Mouse (Mus musculus) bone marrow, adult 2 months (tissue): ENCODE measurements at regions not wholly inside any gene's neighbourhood (a gene's known extent, or its start where the extent isn't known, plus 50 kb on each side); places are given as distances from the start of the nearest gene placed in this dataset.

Experiments used
- H3K27ac ChIP-seq: fragments of 200-500 bp; 2 replicates; pipeline ENCODE4 v1.5.1; 2012; ENCODE audit warnings: low read depth, mild to moderate bottlenecking, control low read depth, inconsistent platforms, low read length; ENCODE audit not compliant: control insufficient read depth, poor library complexity, insufficient read depth
- H3K4me1 ChIP-seq: fragments of 200-500 bp; 2 replicates; pipeline ENCODE4 v1.6.1; 2011; ENCODE audit warnings: low read length; ENCODE audit not compliant: control insufficient read depth, insufficient read depth
- H3K4me3 ChIP-seq: fragments of 200-500 bp; replicated peaks from 2 replicates; pipeline ENCODE3; 2011; ENCODE audit warnings: mild to moderate bottlenecking, low read depth, low read length, control low read depth; ENCODE audit not compliant: control insufficient read depth
- CTCF ChIP-seq: fragments of 200-500 bp; IDR thresholded peaks from 2 replicates; pipeline ENCODE4 v1.5.1; 2011; ENCODE audit warnings: low read length, control low read depth; ENCODE audit not compliant: control insufficient read depth, insufficient read depth
- POLR2A ChIP-seq: fragments of 200-500 bp; IDR thresholded peaks from 2 replicates; pipeline ENCODE4 v1.6.1; 2011; ENCODE audit warnings: low read depth, mild to moderate bottlenecking, control low read depth, low read length, borderline replicate concordance; ENCODE audit not compliant: control insufficient read depth
- WGBS: fragments of 180-500 bp; shearing (Covaris S2); methylation state at CpG from one replicate; pipeline ENCODE4 v1.1.7; 2018; 5-methylcytosine and 5-hydroxymethylcytosine counted together

DNA sequence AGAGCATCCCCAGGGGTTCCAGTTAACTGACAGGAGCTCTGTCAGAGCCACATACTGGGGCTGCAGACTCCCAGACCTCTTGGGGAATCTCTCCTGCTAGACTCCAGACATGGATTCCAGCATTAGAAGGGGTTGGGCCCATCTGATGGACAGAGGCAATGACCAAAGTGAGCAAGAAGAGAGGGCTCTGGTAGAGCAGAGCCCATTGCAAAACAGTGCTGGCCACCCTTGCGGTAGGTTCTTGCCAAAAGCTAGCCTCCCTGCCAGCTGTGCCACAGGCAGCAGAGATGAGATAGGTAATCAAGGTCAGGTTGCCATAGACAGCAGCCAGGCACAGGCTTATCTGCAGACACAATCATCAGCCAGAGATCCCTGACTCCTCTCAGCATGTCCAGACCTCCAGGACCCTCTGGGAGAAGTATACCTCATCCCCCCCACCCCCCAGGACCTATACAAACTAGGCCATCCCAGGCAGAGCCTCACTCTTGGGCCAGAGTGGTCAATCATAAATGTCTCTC, 151.1 kb upstream of the Cdh4 start:
- 77% methylated on average over 1 of the region's 1 CpGs for WGBS
- Histone ChIP-seq H3K27ac (no peak overlapping the region), H3K4me1 (no peaks in the 10 kb centered on the region), H3K4me3 (no peak overlapping the region)
- TF ChIP-seq CTCF (no peak), POLR2A (no peak)

DNA sequence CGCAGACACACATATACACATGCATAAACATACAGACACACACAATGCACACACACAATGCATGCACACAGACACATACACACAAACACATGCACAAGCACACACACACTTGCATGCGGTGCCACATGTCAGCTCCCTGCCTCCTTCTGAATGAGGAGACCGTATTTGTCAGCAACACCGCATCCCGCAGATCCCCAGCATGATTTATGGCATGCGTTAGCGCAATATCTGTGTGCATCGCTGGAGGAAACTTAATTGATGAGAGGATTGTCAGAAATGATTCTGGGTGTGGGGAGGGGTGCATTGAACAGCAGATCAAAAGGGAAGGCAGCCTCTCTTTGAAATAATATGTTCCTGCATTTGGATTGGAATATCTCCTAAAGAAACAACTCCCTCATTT, 150.3 kb upstream of the Cdh4 start:
- H3K27ac ChIP-seq: no peak overlapping the region
- TF ChIP-seq CTCF (no peak), POLR2A (no peak)
- WGBS: 93% methylated on average over 8 of the region's 8 CpGs
- no peaks in the 10 kb centered on the region for H3K4me1 ChIP-seq
- no peak overlapping the region for H3K4me3 ChIP-seq

DNA sequence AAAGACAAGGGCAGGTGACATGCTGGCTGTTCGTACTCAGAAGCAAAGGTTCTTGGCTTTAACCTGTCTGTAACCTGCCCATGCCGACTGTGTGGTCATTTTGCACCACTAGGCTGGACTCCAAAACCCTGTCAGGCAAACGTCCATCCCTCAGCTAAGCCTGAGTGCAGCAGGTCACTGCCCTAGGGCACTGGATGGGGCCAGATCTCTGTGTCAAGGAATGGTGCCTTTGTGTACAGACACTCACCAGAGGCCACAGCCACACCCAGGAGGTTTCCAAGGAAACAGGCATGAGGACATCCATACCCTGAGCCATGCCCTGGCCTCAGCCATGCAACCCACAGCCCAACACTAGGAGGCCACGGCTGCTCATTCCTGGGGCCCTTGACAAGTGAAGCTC, 149.7 kb upstream of the Cdh4 start:
- Histone ChIP-seq H3K4me1 (no peaks in the 10 kb centered on the region), H3K4me3 (no peak overlapping the region), H3K27ac (no peak overlapping the region)
- no peak for TF ChIP-seq POLR2A
- TF ChIP-seq CTCF: no peak
- 64% methylated on average over 4 of the region's 4 CpGs for WGBS

DNA sequence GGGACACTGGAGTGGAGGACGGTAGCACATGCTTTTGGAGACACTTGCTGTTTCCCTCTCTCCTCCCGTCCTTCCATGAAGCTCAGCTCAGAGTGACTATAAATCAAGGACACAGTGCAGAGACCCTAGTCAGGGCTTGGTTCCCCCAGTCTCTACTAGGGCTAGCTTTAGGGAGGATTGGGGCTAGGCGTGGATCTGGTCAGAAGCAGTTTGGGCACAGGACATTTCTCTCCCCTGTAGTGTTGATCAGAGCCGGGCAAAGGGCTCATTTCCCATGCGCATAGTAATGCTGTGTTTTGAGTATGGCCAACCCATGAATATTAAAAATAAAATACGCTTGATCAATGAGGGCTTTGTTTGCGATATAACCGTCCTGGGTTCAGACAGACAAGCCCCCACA, 149.1 kb upstream of the Cdh4 start:
- no peak overlapping the region for H3K27ac ChIP-seq
- H3K4me3 ChIP-seq: no peak overlapping the region
- TF ChIP-seq POLR2A: no peak
- no peak for TF ChIP-seq CTCF
- no peaks in the 10 kb centered on the region for H3K4me1 ChIP-seq
- 68% methylated on average over 8 of the region's 8 CpGs for WGBS

DNA sequence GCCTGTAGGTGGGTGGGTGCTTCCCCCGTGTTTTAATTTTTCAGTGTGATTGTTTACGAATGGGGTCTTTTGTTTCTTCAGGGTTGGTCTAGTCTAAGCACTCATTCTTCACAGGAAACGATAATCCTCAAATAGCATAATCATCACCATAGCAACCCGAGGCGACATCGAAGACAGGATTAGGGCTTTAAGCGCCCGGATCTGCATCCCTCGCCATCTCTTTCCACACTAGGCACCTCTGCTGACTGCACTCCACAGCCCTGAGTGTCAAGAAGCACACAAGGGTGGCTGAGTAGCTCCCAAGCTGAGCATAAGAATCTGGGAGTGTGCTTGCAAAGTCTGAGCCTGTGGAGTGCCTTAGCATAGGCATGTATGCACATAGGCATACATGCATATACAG, 145.2 kb upstream of the Cdh4 start:
- Histone ChIP-seq H3K4me1 (no peaks in the 10 kb centered on the region), H3K27ac (no peak overlapping the region), H3K4me3 (no peak overlapping the region)
- 84% methylated on average over 9 of the region's 9 CpGs for WGBS
- TF ChIP-seq POLR2A: no peak
- TF ChIP-seq CTCF: no peak

DNA sequence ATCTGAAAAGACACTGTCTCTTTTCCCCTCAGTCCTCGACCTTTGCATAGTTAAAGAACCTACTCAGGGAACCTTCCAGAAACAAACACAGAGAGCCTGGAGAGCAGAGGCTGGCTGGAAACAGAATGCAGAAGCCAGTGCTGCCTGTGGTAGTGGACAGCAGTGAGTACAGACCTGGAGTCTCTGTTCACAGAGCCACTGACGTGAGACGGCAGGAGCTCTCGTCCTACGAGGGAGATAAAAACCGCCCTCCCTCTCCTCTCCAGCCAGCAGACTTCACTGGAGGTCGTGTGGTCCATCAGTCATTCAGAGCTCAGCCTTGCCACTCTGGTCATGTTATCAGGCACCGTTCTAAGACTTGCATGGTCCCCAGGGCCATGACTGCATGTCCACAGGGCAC, 138.5 kb upstream of the Cdh4 start:
- H3K27ac ChIP-seq: no peak overlapping the region
- no peak overlapping the region for H3K4me3 ChIP-seq
- no peaks in the 10 kb centered on the region for H3K4me1 ChIP-seq
- TF ChIP-seq CTCF: no peak
- TF ChIP-seq POLR2A: no peak
- WGBS: 60% methylated on average over 8 of the region's 8 CpGs

DNA sequence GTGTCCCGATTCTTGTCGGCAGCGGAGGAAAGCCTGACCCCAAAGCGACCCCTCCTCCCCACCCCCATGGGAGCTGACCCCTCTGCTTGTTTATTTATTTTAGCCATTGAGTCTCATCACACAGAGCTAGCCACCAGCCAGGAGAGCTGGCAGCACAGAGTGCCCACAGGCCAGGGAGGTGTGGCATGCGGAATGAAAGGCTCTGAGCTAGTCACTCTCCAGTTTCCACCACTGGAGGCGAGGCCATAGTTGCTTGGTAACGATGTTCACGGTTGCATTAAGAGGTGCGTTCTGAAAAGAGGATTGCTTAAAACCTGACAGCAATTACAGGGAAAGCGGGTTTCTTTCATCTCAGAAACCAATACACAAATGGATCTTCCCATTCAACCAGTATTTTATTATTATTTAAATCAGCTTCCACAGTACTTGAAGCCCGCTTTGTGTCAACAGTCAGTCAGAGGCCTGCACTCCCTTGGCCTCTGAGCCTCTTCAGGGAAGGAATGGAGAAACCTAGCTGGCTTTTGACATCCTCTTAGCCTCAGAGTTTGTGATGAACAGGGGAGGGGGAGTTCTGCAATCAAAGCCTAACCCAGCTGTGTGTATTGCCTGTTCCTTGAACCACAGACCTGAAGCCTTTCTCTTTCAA, 134.8 kb upstream of the Cdh4 start:
- 35% methylated on average over 11 of the region's 11 CpGs for WGBS
- Histone ChIP-seq H3K4me3 (no peak overlapping the region), H3K27ac (no peak overlapping the region), H3K4me1 (no peaks in the 10 kb centered on the region)
- no peak for TF ChIP-seq POLR2A
- no peak for TF ChIP-seq CTCF

DNA sequence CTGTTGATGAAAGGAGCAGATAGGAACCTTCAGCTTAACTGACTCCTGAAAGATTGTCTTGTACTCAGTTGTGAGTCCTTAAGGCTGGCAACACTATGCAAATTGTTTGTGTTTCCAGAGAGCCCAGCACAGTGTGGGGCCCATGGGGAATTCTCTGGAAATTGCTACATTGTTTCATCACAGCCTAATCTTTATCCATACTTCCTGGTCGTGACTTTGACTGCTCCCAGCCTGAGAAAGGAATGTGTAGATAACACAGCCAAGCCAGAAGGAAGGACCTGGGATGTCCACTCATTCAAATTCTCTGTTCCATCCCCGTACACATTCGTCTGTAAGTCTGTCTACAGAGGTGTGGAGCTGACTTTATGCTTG, 134.3 kb upstream of the Cdh4 start:
- WGBS: 19% methylated on average over 3 of the region's 3 CpGs
- Histone ChIP-seq H3K27ac (no peak overlapping the region), H3K4me3 (no peak overlapping the region), H3K4me1 (no peaks in the 10 kb centered on the region)
- TF ChIP-seq POLR2A (no peak), CTCF (no peak)

DNA sequence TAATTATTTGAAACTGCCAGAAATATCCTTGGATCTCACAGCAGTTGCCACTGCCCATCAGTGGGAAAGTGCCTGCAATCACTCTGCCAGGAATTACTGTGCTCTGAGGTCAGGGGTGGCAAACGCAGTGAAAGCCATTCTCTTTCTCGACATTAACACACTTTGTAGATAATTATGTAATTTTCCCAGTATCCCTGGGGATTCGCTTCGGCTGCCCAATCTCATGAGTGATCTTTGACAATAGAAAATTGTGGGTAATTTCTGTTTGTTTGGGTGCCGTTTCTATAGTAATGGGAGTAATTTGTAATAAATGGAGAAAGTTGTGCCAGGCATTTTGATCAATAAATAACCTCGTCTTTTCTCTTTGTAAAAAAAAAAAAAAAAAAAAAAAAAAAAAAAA, 124.2 kb upstream of the Cdh4 start:
- TF ChIP-seq POLR2A (no peak), CTCF (no peak)
- 68% methylated on average over 6 of the region's 6 CpGs for WGBS

More for the DNA sequence above, 124.2 kb upstream of the Cdh4 start:
- Histone ChIP-seq H3K4me3 (no peak overlapping the region), H3K4me1 (no peaks in the 10 kb centered on the region; the same call in 1 of the 2 replicates), H3K27ac (no peak overlapping the region)
